Mouse (Mus musculus) layer of hippocampus, postnatal 36 days (tissue): ENCODE results near the gene Cfap20. TPM values are rescaled to one million over a fixed set of nuclear protein-coding genes. Genes with fewer than 3 reads are reported as not detected.
"Not testable (repeated sequence)": the region's sequence is repeated elsewhere in the genome, so short reads cannot be mapped to it uniquely, and the experiment has no call there.

Experiments
- DNase-seq, 2 experiments: peaks; one replicate each; pipeline ENCODE4 v3.0.0; 2022
- total RNA-seq, 2 experiments: library from RNA; stranded (reverse); gene quantifications; 2 replicates each; pipeline ENCODE4 v1.2.3; 2021

Gene Cfap20
- total RNA-seq, 2 experiments from 2014 or later, result 55.4 to 63.9 TPM

- no peak for DNase-seq
Measured at GRCm38 (mm10) chr8:95422193-95422810, 12.4 kb downstream of the Cfap20 start.

- DNase-seq, result no peak
Measured at GRCm38 (mm10) chr8:95411309-95411972, 23.2 kb downstream of the Cfap20 start.

- no peak for DNase-seq
Measured at GRCm38 (mm10) chr8:95409518-95409917, 25.2 kb downstream of the Cfap20 start.

- no peak for DNase-seq
Measured at GRCm38 (mm10) chr8:95401091-95401490, 33.6 kb downstream of the Cfap20 start.

- no peak for DNase-seq
Measured at GRCm38 (mm10) chr8:95399131-95399530, 35.5 kb downstream of the Cfap20 start.

GRCm38 (mm10) chr8:95397201-95397600 is 37.5 kb downstream of the Cfap20 start:
- DNase-seq, result no peak

GRCm38 (mm10) chr8:95396752-95397151 is 37.9 kb downstream of the Cfap20 start:
- no peak for DNase-seq

GRCm38 (mm10) chr8:95395186-95395918 is 39.3 kb downstream of the Cfap20 start:
- DNase-seq, result no peak

- no peak for DNase-seq
Measured at GRCm38 (mm10) chr8:95392604-95393003, 42.1 kb downstream of the Cfap20 start.

GRCm38 (mm10) chr8:95391101-95391500 is 43.6 kb downstream of the Cfap20 start:
- DNase-seq, result no peak

GRCm38 (mm10) chr8:95390312-95390711 is 44.4 kb downstream of the Cfap20 start:
- DNase-seq, result no peak

GRCm38 (mm10) chr8:95387936-95388335 is 46.7 kb downstream of the Cfap20 start:
- no peak for DNase-seq

- no peak for DNase-seq
Measured at GRCm38 (mm10) chr8:95387221-95387620, 47.4 kb downstream of the Cfap20 start.

GRCm38 (mm10) chr8:95386037-95386436 is 48.6 kb downstream of the Cfap20 start:
- no peak for DNase-seq

GRCm38 (mm10) chr8:95384501-95384900 is 50.2 kb downstream of the Cfap20 start:
- no peak for DNase-seq

GRCm38 (mm10) chr8:95381595-95381994 is 53.1 kb downstream of the Cfap20 start:
- no peak for DNase-seq

GRCm38 (mm10) chr8:95380953-95381352 is 53.7 kb downstream of the Cfap20 start:
- DNase-seq, result no peak

- not testable (repeated sequence) for DNase-seq
Measured at GRCm38 (mm10) chr8:95378928-95379327, 55.7 kb downstream of the Cfap20 start.

GRCm38 (mm10) chr8:95377863-95378291 is 56.8 kb downstream of the Cfap20 start:
- DNase-seq, result no peak

- no peak for DNase-seq
Measured at GRCm38 (mm10) chr8:95377101-95377500, 57.6 kb downstream of the Cfap20 start.

- no peak for DNase-seq
Measured at GRCm38 (mm10) chr8:95376309-95376999, 58.2 kb downstream of the Cfap20 start.

- DNase-seq, result no peak
Measured at GRCm38 (mm10) chr8:95375374-95375930, 59.2 kb downstream of the Cfap20 start.

GRCm38 (mm10) chr8:95374429-95374828 is 60.2 kb downstream of the Cfap20 start:
- no peak for DNase-seq
